Comparison of ENCODE assay signal across 9 mouse cellular contexts in the genomic region with DNA sequence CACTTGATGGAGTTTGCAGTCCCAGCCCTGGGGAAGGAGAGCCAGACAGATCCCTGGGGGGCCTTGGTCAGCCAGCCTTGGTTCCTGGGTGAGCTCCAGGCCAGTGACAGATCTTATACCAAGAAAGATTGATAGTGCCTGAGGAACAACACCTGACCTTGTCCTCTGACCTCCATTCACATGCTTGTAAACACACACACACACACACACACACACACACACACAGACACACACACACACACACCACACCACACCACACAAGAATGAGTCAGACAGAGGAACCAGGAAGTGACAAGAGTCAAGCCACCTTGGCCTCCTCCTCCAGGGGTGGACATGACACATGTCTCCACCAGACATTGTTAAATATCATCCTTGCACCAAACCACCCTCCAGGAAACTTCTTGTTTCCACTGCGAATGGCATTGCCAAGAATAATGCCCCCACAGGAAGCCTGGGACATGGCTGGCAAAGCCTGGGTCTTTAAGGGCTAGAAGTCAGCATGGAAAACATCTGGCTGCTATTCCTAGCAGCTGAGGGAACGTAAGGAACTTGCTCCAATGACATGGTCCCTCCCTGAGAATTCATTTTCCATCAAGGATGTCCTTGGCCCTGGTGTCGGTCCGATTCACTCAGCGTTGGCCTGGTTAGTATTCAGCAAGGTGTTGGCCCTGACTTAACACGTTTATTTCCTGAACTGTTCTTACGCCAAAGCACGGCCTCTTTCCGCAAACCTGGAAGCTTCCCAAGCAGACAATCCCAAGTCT.
A peak's percentile ranks its signal among the peaks of the same experiment; 100 is the strongest.
DNase-seq lines count a peak whose midpoint lies in the region; ATAC-seq and TF ChIP-seq lines count a peak whose summit lies in the region.
"Had no signal": no experiment of that assay in that cellular context is flagged by ENCODE, and none has a peak within 500 bp of the region (broad histone marks: within the 10 kb centered on the region; RNA-seq: fewer than 3 reads in every experiment).

No protein-coding gene starts in this region.

- H3K36me3 ChIP-seq in spleen, adult 2 months (ENCODE audit: control insufficient read depth, insufficient read depth, low read length), result no peaks in the 10 kb centered on the region
- no peaks in the 10 kb centered on the region for H3K36me3 ChIP-seq in stomach, postnatal 0 days (ENCODE audit: control insufficient read depth, insufficient read depth, low read length)

- ATAC-seq in stomach, postnatal 0 days (ENCODE audit: low FRiP score, low TSS enrichment), result peak; percentile 68

- no peak overlapping the region for H3K9ac ChIP-seq in stomach, postnatal 0 days (ENCODE audit: low read length)

- H3K4me2 ChIP-seq in stomach, postnatal 0 days (replicated peaks; ENCODE audit: low read depth), result no peak overlapping the region

- no peaks in the 10 kb centered on the region for H3K9me3 ChIP-seq in stomach, postnatal 0 days (ENCODE audit: control insufficient read depth, low read length)

- TF ChIP-seq POLR2A in spleen, adult 2 months (IDR thresholded peaks at IDR 0.05; ENCODE audit: low read depth, low read length), result no peak

- no peaks in the 10 kb centered on the region for H3K27me3 ChIP-seq in spleen, adult 2 months (ENCODE audit: control insufficient read depth, insufficient read depth, low read length)
- H3K27me3 ChIP-seq in stomach, postnatal 0 days (ENCODE audit: control insufficient read depth, insufficient read depth, low read length), result no peaks in the 10 kb centered on the region

- no peak for TF ChIP-seq EP300 in stomach, postnatal 0 days (optimal IDR thresholded peaks at IDR 0.05)

- peaks cover 16% of the 10 kb centered on the region for H3K4me1 ChIP-seq in spleen, adult 2 months (ENCODE audit: control insufficient read depth, insufficient read depth, insufficient read length)
- no peaks in the 10 kb centered on the region for H3K4me1 ChIP-seq in stomach, postnatal 0 days (replicated peaks; ENCODE audit: control insufficient read depth, insufficient read depth)

- H3K4me3 ChIP-seq in spleen, adult 2 months (ENCODE audit: extremely low read depth, insufficient read depth, insufficient read length), result no peak overlapping the region
- no peak overlapping the region for H3K4me3 ChIP-seq in stomach, postnatal 0 days (ENCODE audit: low read depth, low read length)

- no peak for TF ChIP-seq CTCF in spleen, adult 2 months (IDR thresholded peaks at IDR 0.05; ENCODE audit: extremely low read depth, insufficient read depth, insufficient read length, insufficient replicate concordance)
- TF ChIP-seq CTCF in stomach, postnatal 0 days (IDR thresholded peaks at IDR 0.05; ENCODE audit: low read depth), result 0 out of 2 replicates have a peak, but pooled peaks have one; percentile 14

- H3K27ac ChIP-seq in spleen, adult 2 months (ENCODE audit: insufficient read depth, low read length), result peak overlapping the region; percentile 43
- peak overlapping the region; percentile 56; the same call in 1 of the 2 replicates for H3K27ac ChIP-seq in stomach, postnatal 0 days (replicated peaks)

- peak; percentile 45 to 84 for DNase-seq in adrenal gland, adult (ENCODE audit: inconsistent age in 2 of 2, low spot score in 1 of 2)
- DNase-seq in adrenal gland, postnatal 4 days (ENCODE audit: low spot score in 2 of 2), result no peak
- peak in 1 of 2 experiments; percentile 36 for DNase-seq in spleen, adult 2 months (ENCODE audit: low read depth in 1 of 2, low spot score in 2 of 2)
- DNase-seq in spleen, postnatal 10 days (ENCODE audit: low spot score in 2 of 2), result no peak
- peak; percentile 48 for DNase-seq in kidney, postnatal 10 days
- no peak for DNase-seq in stomach, postnatal 0 days (ENCODE audit: low spot score)
- DNase-seq in cerebellum, adult 11-12 months, result no peak
- DNase-seq in left cerebral cortex, adult 18-20 months (ENCODE audit: low spot score in 2 of 2), result no peak
- DNase-seq: cerebellum, postnatal 25 days had no signal

- 89% methylated on average over 9 of the region's 9 CpGs for WGBS in spleen, adult 2 months
- 70% methylated on average over 9 of the region's 9 CpGs for WGBS in stomach, postnatal 0 days

Comparison
In these comparisons a context has a peak if more than half of its experiments do, and no peak if none do; other contexts are left out.
1. DNase-seq: peak in adrenal gland, adult (2 of 2) and kidney, postnatal 10 days (single experiment); none in adrenal gland, postnatal 4 days (0 of 2), spleen, postnatal 10 days (0 of 2), stomach, postnatal 0 days (single experiment), cerebellum, adult 11-12 months (single experiment) and left cerebral cortex, adult 18-20 months (0 of 2).